8 mouse cellular contexts compared by ENCODE assay signal in genomic region chr2:165866951-165867387, GRCm38 (mm10). TPM values are rescaled to one million over a fixed set of nuclear protein-coding genes. Genes with fewer than 3 reads are reported as not detected.
A peak's percentile ranks its signal among the peaks of the same experiment; 100 is the strongest.
DNase-seq lines count a peak whose midpoint lies in the region; ATAC-seq and TF ChIP-seq lines count a peak whose summit lies in the region.

No protein-coding gene starts in this region.

- 0 out of 2 replicates have a peak overlapping the region, but pooled peaks have one; percentile 5 for H3K9ac ChIP-seq in lung, embryonic 16.5 days (ENCODE audit: low read length)
- no peak overlapping the region for H3K9ac ChIP-seq in embryonic facial prominence, embryonic 12.5 days
- peak overlapping the region; percentile 37; the same call in 1 of the 2 replicates for H3K9ac ChIP-seq in hindbrain, postnatal 0 days (replicated peaks; ENCODE audit: low read length)

- no peaks in the 10 kb centered on the region for H3K9me3 ChIP-seq in lung, embryonic 16.5 days (ENCODE audit: control insufficient read depth, low read length)
- no peaks in the 10 kb centered on the region for H3K9me3 ChIP-seq in embryonic facial prominence, embryonic 12.5 days
- no peaks in the 10 kb centered on the region for H3K9me3 ChIP-seq in hindbrain, postnatal 0 days (ENCODE audit: low read length)
- no peaks in the 10 kb centered on the region for H3K9me3 ChIP-seq in midbrain, embryonic 10.5 days (replicated peaks)

- TF ChIP-seq CTCF in lung, adult 2 months (IDR thresholded peaks at IDR 0.05; ENCODE audit: insufficient read depth, low read length) = no peak
- no peak for TF ChIP-seq CTCF in hindbrain, postnatal 0 days (IDR thresholded peaks at IDR 0.05; ENCODE audit: low read depth)

- H3K27me3 ChIP-seq in lung, embryonic 16.5 days (ENCODE audit: control insufficient read depth, insufficient read depth, low read depth, low read length) = no peaks in the 10 kb centered on the region
- no peaks in the 10 kb centered on the region for H3K27me3 ChIP-seq in embryonic facial prominence, embryonic 12.5 days
- H3K27me3 ChIP-seq in hindbrain, postnatal 0 days (ENCODE audit: insufficient read depth, low read length) = no peaks in the 10 kb centered on the region
- H3K27me3 ChIP-seq in midbrain, embryonic 10.5 days (ENCODE audit: low read depth, poor library complexity, severe bottlenecking) = no peaks in the 10 kb centered on the region

- no peak for TF ChIP-seq POLR2A in lung, adult 2 months (IDR thresholded peaks at IDR 0.05; ENCODE audit: borderline replicate concordance, extremely low read depth, low read depth, low read length)

- peak overlapping the region; percentile 68 for H3K27ac ChIP-seq in lung, embryonic 16.5 days (ENCODE audit: low read length)
- peak overlapping the region; percentile 84 for H3K27ac ChIP-seq in embryonic facial prominence, embryonic 12.5 days
- H3K27ac ChIP-seq in hindbrain, postnatal 0 days = peak overlapping the region; percentile 87
- peak overlapping the region; percentile 76 for H3K27ac ChIP-seq in midbrain, embryonic 10.5 days (replicated peaks)

- H3K36me3 ChIP-seq in lung, embryonic 16.5 days (ENCODE audit: control insufficient read depth, insufficient read depth, low read length) = peaks cover 4% of the 10 kb centered on the region; the same call in 1 of the 2 replicates
- no peaks in the 10 kb centered on the region; the same call in 1 of the 2 replicates for H3K36me3 ChIP-seq in embryonic facial prominence, embryonic 12.5 days
- no peaks in the 10 kb centered on the region for H3K36me3 ChIP-seq in hindbrain, postnatal 0 days (ENCODE audit: insufficient read depth, low read length)
- peaks cover 75% of the 10 kb centered on the region for H3K36me3 ChIP-seq in midbrain, embryonic 10.5 days

- WGBS in lung, embryonic 16.5 days = 38% methylated on average over 12 of the region's 12 CpGs
- 42% methylated on average over 12 of the region's 12 CpGs for WGBS in lung, adult 2 months
- 54% methylated on average over 12 of the region's 12 CpGs for WGBS in embryonic facial prominence, embryonic 12.5 days
- WGBS in hindbrain, postnatal 0 days = 11% methylated on average over 12 of the region's 12 CpGs
- 72% methylated on average over 12 of the region's 12 CpGs for WGBS in midbrain, embryonic 10.5 days

- no peak overlapping the region for H3K4me2 ChIP-seq in lung, embryonic 16.5 days (ENCODE audit: low read depth, low read length)
- no peak overlapping the region for H3K4me2 ChIP-seq in embryonic facial prominence, embryonic 12.5 days (replicated peaks)
- peak overlapping the region; percentile 16; the same call in 1 of the 2 replicates for H3K4me2 ChIP-seq in hindbrain, postnatal 0 days (ENCODE audit: low read depth, low read length)

- peaks cover 46% of the 10 kb centered on the region for H3K4me1 ChIP-seq in lung, embryonic 16.5 days (replicated peaks; ENCODE audit: control insufficient read depth, insufficient read depth, low read length)
- H3K4me1 ChIP-seq in lung, adult 2 months (ENCODE audit: control insufficient read depth, insufficient read depth, low read length) = peaks cover 34% of the 10 kb centered on the region
- peaks cover 56% of the 10 kb centered on the region for H3K4me1 ChIP-seq in embryonic facial prominence, embryonic 12.5 days
- H3K4me1 ChIP-seq in hindbrain, postnatal 0 days (ENCODE audit: insufficient read depth, low read length) = peaks cover 38% of the 10 kb centered on the region
- H3K4me1 ChIP-seq in midbrain, embryonic 10.5 days = peaks cover 70% of the 10 kb centered on the region

- peak; percentile 46 for ATAC-seq in lung, embryonic 16.5 days (ENCODE audit: low read depth)
- ATAC-seq in embryonic facial prominence, embryonic 12.5 days (ENCODE audit: insufficient number of reproducible peaks, insufficient read depth, low FRiP score, low TSS enrichment) = no peak
- peak; percentile 68 for ATAC-seq in hindbrain, postnatal 0 days

- no peak for DNase-seq in lung, adult 2 months
- DNase-seq in hindbrain, postnatal 0 days (ENCODE audit: low spot score) = peak; percentile 60
- no peak for DNase-seq in midbrain, embryonic 10.5 days (ENCODE audit: low spot score)
- no peak for DNase-seq in gastrocnemius, postnatal 4 days (ENCODE audit: low spot score in 2 of 2)
- DNase-seq in right cerebral cortex, adult 18-20 months = no peak
- DNase-seq in urinary bladder, adult 18-20 months (ENCODE audit: low spot score in 2 of 2) = no peak

- H3K4me3 ChIP-seq in lung, embryonic 16.5 days (ENCODE audit: low read length) = no peak overlapping the region
- H3K4me3 ChIP-seq in lung, adult 2 months (replicated peaks; ENCODE audit: extremely low read depth, low read depth, low read length) = no peak overlapping the region
- no peak overlapping the region for H3K4me3 ChIP-seq in embryonic facial prominence, embryonic 12.5 days
- no peak overlapping the region for H3K4me3 ChIP-seq in hindbrain, postnatal 0 days (ENCODE audit: low read length)
- H3K4me3 ChIP-seq in midbrain, embryonic 10.5 days = no peak overlapping the region

RNA-seq across cellular contexts. Expression of gene Zmynd8, which starts 31.8 kb away (rescaled TPM):
- 40.6 and 48.7 TPM in 2 replicates for polyA plus RNA-seq in lung, embryonic 16.5 days (2015; fragmentation: Nextera tagmentation; extraction: Ambion mirVana)
- 25.3 and 29.8 TPM in 2 replicates for polyA plus RNA-seq in lung, adult 2 months (2012; rRNA removed)
- polyA plus RNA-seq in embryonic facial prominence, embryonic 12.5 days (2016; fragmentation: Nextera tagmentation; extraction: Ambion mirVana) = 58.9 and 64.2 TPM in 2 replicates
- total RNA-seq in hindbrain, postnatal 0 days (2014; rRNA removed) = 46.6 and 46.8 TPM in 2 replicates
- polyA plus RNA-seq in hindbrain, postnatal 0 days (2015; fragmentation: Nextera tagmentation; extraction: Ambion mirVana) = 53.0 and 56.9 TPM in 2 replicates
- polyA plus RNA-seq in midbrain, embryonic 10.5 days (2016; fragmentation: Nextera tagmentation; extraction: Ambion mirVana) = 61.4 and 63.3 TPM in 2 replicates
- total RNA-seq in gastrocnemius, postnatal 4 days (2021) = 10 to 100 TPM; 39.0 to 39.6 TPM
